ENCODE assay signal across 27 mouse cellular contexts in the genomic region with DNA sequence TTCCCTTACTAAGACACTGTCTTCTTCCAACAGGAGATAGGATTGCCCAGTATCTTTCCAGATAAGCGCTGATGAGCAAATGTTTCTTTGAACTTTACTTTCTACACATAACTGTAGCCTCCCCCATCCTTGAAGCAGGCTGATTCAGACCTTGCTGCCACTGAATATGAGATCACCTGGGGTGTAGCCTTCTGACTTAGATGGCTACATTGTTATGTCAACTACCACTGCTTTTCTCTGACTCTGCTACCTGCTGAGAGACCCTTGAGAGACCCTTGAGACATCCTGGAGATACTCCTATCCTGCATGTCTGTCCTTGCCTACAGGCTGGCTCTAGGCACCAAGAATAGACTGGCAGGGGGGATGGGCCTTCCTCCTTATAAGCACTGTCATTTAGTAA.
DNase-seq lines count a peak whose midpoint lies in the region; ATAC-seq and TF ChIP-seq lines count a peak whose summit lies in the region.
"Had no signal": no experiment of that assay in that cellular context is flagged by ENCODE, and none has a peak within 500 bp of the region (broad histone marks: within the 10 kb centered on the region; RNA-seq: fewer than 3 reads in every experiment).

No protein-coding gene starts in this region.

- H3K4me3 ChIP-seq in ES-E14 (ENCODE audit: insufficient read depth in 1 of 2, low read depth in 1 of 2, low read length in 2 of 2, poor library complexity in 1 of 2, severe bottlenecking in 1 of 2): no peak overlapping the region
- H3K4me3 ChIP-seq in forebrain, embryonic 13.5 days: no peak overlapping the region
- H3K4me3 ChIP-seq: embryonic facial prominence, embryonic 13.5 days; embryonic facial prominence, embryonic 15.5 days; erythroblast, embryonic 14.5 days; forebrain, embryonic 10.5 days; forebrain, embryonic 12.5 days; forebrain, embryonic 15.5 days had no signal

- no peak overlapping the region for H3K4me2 ChIP-seq in forebrain, embryonic 13.5 days
- H3K4me2 ChIP-seq: embryonic facial prominence, embryonic 13.5 days; embryonic facial prominence, embryonic 15.5 days; forebrain, embryonic 12.5 days; forebrain, embryonic 15.5 days had no signal

- no peak overlapping the region for H3K9ac ChIP-seq in ES-E14 (ENCODE audit: insufficient read depth, low read depth, low read length, poor library complexity, severe bottlenecking)
- no peak overlapping the region for H3K9ac ChIP-seq in forebrain, embryonic 13.5 days
- H3K9ac ChIP-seq: embryonic facial prominence, embryonic 13.5 days; embryonic facial prominence, embryonic 15.5 days; forebrain, embryonic 12.5 days; forebrain, embryonic 15.5 days; forebrain, postnatal 0 days had no signal

- no peak for ATAC-seq in CD4-positive, CD25-positive, alpha-beta regulatory T cell, adult 4 months
- no peak for ATAC-seq in forebrain, embryonic 13.5 days
- ATAC-seq: forebrain, embryonic 15.5 days; forebrain, postnatal 0 days; Patski had no signal

- H3K4me1 ChIP-seq in ES-E14 (ENCODE audit: control insufficient read depth in 2 of 2, insufficient read depth in 2 of 2, low read length in 2 of 2, poor library complexity in 1 of 2): no peaks in the 10 kb centered on the region; a peak in 2 of 4 replicates
- H3K4me1 ChIP-seq in forebrain, embryonic 13.5 days: no peaks in the 10 kb centered on the region
- H3K4me1 ChIP-seq: embryonic facial prominence, embryonic 13.5 days; embryonic facial prominence, embryonic 15.5 days; forebrain, embryonic 12.5 days; forebrain, embryonic 15.5 days had no signal

- H3K36me3 ChIP-seq in ES-E14 (ENCODE audit: control insufficient read depth, insufficient read depth, low read length, poor library complexity, severe bottlenecking): no peaks in the 10 kb centered on the region
- H3K36me3 ChIP-seq in forebrain, embryonic 13.5 days (ENCODE audit: poor library complexity, severe bottlenecking): no peaks in the 10 kb centered on the region
- H3K36me3 ChIP-seq: embryonic facial prominence, embryonic 13.5 days; embryonic facial prominence, embryonic 15.5 days; forebrain, embryonic 10.5 days; forebrain, embryonic 12.5 days; forebrain, embryonic 15.5 days; G1E had no signal

- in situ Hi-C loops in ES-E14 (cut with MboI; ENCODE audit: low sequenced_read_pairs in 2 of 2, unreplicated experiment in 2 of 2): no loop called here

- no peaks in the 10 kb centered on the region for H3K27me3 ChIP-seq in forebrain, embryonic 13.5 days
- H3K27me3 ChIP-seq: embryonic facial prominence, embryonic 13.5 days; embryonic facial prominence, embryonic 15.5 days; forebrain, embryonic 12.5 days; forebrain, embryonic 15.5 days; Patski had no signal

- DNase-seq in heart, adult 11 months: peak; percentile 50
- no peak for DNase-seq in heart, adult 8-10 months (ENCODE audit: low spot score)
- DNase-seq in ES-E14 (ENCODE audit: low read depth, low spot score) (peak; percentile 42), WW6 (ENCODE audit: low read depth, low spot score) (peak; percentile 31)
- DNase-seq in lung, adult 18-20 months: no peak
- DNase-seq: adrenal gland, adult 2 months; adrenal gland, postnatal 10 days; adrenal gland, postnatal 25 days; B cell, adult 2 months; cerebellum, adult 11 months; cerebellum, adult 18-20 months; cerebellum, adult 8-10 months; cerebellum, adult 9-11 months; cerebellum, postnatal 14 days; cerebellum, postnatal 36 days; embryo, embryonic 11 days; forebrain, postnatal 0 days had no signal

- 26% methylated on average over 1 of the region's 1 CpGs for WGBS in forebrain, embryonic 13.5 days

- no peaks in the 10 kb centered on the region for H3K9me3 ChIP-seq in ES-E14 (ENCODE audit: control insufficient read depth, insufficient read depth, low read depth, low read length)
- H3K9me3 ChIP-seq in forebrain, embryonic 13.5 days (replicated peaks): no peaks in the 10 kb centered on the region
- H3K9me3 ChIP-seq: embryonic facial prominence, embryonic 13.5 days; embryonic facial prominence, embryonic 15.5 days; forebrain, embryonic 10.5 days; forebrain, embryonic 12.5 days; forebrain, embryonic 15.5 days; G1E had no signal

- H3K27ac ChIP-seq in ES-E14 (ENCODE audit: insufficient read depth, low read depth, low read length, poor library complexity, severe bottlenecking): no peak overlapping the region
- no peak overlapping the region for H3K27ac ChIP-seq in forebrain, embryonic 13.5 days
- H3K27ac ChIP-seq: embryonic facial prominence, embryonic 13.5 days; embryonic facial prominence, embryonic 15.5 days; forebrain, embryonic 10.5 days; forebrain, embryonic 12.5 days; forebrain, embryonic 15.5 days had no signal

TF ChIP-seq in ES-E14, 5 proteins besides CTCF, POLR2A, EP300 and RAD21:
- TF ChIP-seq ZC3H11A (IDR thresholded peaks at IDR 0.05; ENCODE audit: borderline replicate concordance, low read depth, low read length) (no peak), CHD2 (IDR thresholded peaks at IDR 0.05; ENCODE audit: low read depth, low read length) (0 out of 2 replicates have a peak, but pooled peaks have one; percentile 27), HCFC1 (IDR thresholded peaks at IDR 0.05; ENCODE audit: borderline replicate concordance, insufficient read depth, low read length) (no peak), ZNF384 (IDR thresholded peaks at IDR 0.05; ENCODE audit: low read depth, low read length) (no peak)

Comparison
In these comparisons a context has a peak if more than half of its experiments do, and no peak if none do; other contexts are left out.
1. DNase-seq: peak in heart, adult 11 months (single experiment), ES-E14 (single experiment) and WW6 (single experiment); none in heart, adult 8-10 months (single experiment) and lung, adult 18-20 months (0 of 2).